Mouse (Mus musculus): ENCODE results near the gene Fam219a.
A peak's percentile ranks its signal among the peaks of the same experiment; 100 is the strongest.

Fam219a gene

GRCm38 (mm10) chr4:41553116-41553515, 16.2 kb downstream of the Fam219a start:
- DNase-seq (ENCODE audit: low spot score): no peak

GRCm38 (mm10) chr4:41552529-41552928, 16.8 kb downstream of the Fam219a start:
- peak; percentile 90 for DNase-seq (ENCODE audit: low spot score)

DNA sequence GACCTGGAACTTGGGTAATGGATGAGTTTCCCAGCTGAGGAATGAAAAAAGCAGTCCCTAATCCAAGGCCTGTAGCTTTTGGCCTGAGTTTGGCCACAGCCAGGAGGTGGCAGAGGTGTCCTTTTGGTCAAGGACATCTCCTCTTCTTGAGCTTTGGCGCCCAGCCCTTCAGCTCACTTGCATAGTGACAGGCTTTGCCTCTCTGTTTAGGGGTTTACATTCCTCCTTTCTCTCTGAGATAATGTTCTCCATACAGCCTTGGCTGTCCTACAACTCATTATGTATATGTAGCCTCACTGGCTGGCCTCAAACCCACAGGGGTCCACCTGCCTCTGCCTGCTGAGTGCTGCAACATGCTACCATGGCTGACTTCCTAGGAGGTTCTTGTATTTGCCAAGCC, 22.3 kb downstream of the Fam219a start:
- DNase-seq (ENCODE audit: low spot score): no peak

- peak; percentile 76 for DNase-seq (ENCODE audit: low spot score)
Measured at GRCm38 (mm10) chr4:41545985-41546384, 23.4 kb downstream of the Fam219a start.

DNA sequence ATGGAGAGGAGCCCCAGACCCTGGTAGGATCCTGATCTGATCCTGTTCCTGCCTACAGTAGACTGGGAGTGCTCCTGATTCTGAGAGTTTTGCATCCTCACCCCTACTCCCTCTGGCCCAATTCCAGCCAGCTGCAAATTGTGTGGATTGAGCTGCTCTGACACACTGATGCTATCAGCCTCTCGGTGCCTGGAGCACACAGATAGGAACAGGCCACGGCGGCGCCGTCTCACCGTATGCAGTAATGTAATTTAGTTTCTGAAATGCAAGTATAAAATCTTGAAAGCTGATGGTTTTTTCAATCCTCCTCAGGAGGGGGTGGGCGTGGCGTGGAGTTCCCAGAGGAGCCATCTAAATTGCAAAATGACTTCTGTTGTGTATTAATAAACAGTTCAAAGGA, 27.2 kb downstream of the Fam219a start:
- DNase-seq (ENCODE audit: low spot score): no peak

DNA sequence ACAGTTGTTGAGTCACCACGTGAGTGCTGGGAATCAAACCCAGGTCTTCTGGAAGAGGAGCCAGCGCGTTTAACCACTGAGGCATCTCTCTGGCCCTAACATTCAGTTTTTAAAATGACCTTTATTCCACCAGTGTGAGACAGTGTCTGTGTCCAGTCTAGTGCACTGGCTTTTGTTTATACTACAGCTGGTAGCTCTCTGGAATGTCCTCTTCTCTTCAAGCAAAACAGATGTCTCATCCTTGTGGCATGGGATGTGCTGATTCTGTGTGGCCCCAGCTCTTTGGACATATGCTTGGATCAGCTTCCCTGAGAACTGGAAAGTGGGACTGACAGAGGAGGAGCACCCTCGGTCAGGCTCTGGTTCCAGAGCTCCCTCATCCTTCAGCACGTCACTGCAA, 34.5 kb downstream of the Fam219a start:
- DNase-seq (ENCODE audit: low spot score): no peak

GRCm38 (mm10) chr4:41532420-41532819, 36.9 kb downstream of the Fam219a start:
- peak; percentile 73 for DNase-seq (ENCODE audit: low spot score)

GRCm38 (mm10) chr4:41527996-41528395, 41.3 kb downstream of the Fam219a start:
- peak; percentile 26 for DNase-seq (ENCODE audit: low spot score)

DNA sequence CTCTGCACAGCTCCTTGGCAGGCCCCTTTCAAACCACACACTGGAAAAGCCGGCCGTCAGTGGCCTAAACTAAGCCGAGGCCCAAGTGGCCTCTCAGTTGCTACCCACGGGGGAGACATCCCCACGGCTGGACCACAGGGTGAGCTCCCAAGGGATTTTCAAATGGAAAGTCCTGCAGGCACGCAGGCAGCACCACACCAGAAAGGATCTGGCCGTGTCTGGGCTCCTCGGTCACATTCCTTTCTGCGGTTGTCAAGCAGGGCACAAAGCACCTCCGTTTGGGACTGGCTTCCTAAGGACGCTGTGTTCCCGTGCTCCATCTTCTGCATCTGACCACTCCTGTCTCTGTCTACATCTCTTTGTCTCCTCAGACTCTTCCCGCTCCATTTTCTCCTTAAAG, 42.3 kb downstream of the Fam219a start:
- DNase-seq (ENCODE audit: low spot score): peak; percentile 49

GRCm38 (mm10) chr4:41526553-41526952, 42.8 kb downstream of the Fam219a start:
- DNase-seq (ENCODE audit: low spot score): peak; percentile 39

DNA sequence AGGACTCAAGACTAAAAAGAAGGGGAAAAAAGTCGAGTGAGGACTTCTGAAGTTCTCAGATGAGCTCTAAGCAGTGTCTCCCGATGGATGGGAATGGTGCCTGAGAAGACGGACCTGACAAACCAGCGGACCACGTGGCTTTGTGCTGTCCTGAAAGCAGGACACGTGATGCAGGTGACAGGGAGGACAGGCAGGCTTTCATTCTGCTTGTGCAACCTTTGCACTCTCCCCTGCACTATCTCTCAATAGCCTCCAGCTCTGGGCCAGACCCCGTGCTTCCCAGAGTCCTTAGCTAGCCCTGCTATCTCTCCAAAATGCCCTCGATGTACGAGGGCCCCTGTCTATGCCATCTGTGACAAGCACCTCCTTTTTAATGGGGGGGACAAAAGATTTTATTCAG, 44.5 kb downstream of the Fam219a start:
- no peak for DNase-seq (ENCODE audit: low spot score)

- no peak for DNase-seq (ENCODE audit: low spot score)
Measured at GRCm38 (mm10) chr4:41523839-41524238, 45.5 kb downstream of the Fam219a start.

- DNase-seq (ENCODE audit: low spot score): peak; percentile 71
Measured at GRCm38 (mm10) chr4:41522788-41523187, 46.5 kb downstream of the Fam219a start.

- no peak for DNase-seq (ENCODE audit: low spot score)
Measured at GRCm38 (mm10) chr4:41522136-41522535, 47.2 kb downstream of the Fam219a start.

DNA sequence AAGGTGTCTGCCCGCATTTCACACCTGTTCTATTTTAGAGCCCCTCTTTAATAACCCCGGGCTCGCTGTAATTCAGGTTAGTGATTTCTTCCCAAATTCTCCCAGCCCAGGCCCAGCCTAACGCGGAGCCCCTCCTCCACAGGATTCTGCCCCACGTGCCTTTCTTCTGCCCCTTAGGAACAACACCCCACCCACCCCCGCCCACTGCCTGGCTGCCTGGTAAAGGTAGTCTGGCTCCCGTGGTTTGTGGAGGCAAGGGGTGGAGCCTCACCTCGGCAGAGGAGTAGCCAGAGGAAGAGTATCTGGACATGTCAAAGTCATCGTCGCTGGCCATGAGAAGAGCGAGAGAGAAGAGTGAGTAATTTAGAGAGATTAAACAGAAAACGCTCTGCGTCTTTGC, 48.7 kb downstream of the Fam219a start:
- DNase-seq (ENCODE audit: low spot score): no peak

- DNase-seq (ENCODE audit: low spot score): no peak
Measured at GRCm38 (mm10) chr4:41519195-41519594, 50.1 kb downstream of the Fam219a start.

- no peak for DNase-seq (ENCODE audit: low spot score)
Measured at GRCm38 (mm10) chr4:41518349-41518748, 51.0 kb downstream of the Fam219a start.

DNA sequence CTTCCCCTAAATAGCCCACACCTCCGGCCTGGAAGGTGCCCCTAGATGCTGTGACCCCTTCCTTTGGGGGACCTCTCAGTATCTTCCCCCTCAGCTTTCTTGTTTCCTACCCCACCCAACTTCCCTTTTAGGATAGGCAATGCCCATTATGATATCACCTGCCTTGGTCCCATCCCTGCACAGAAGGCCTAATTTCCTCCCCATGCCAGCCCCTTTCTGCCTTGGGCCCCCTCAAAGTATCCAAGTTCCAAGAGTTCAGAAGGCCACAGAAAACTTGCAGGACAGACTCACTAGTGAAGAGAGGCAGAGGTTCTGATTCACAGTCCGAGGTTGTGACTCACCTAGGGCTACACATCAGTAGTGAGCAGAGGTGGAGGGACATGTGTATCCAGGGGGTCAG, 52.1 kb downstream of the Fam219a start, which contains the start of gene 1110017D15Rik:
TSS of gene 1110017D15Rik (minus strand) at position 101 of the 400 bp plus-strand sequence.
- DNase-seq (ENCODE audit: low spot score): no peak

GRCm38 (mm10) chr4:41513714-41514113, 55.6 kb downstream of the Fam219a start:
- DNase-seq (ENCODE audit: low spot score): peak; percentile 71

DNA sequence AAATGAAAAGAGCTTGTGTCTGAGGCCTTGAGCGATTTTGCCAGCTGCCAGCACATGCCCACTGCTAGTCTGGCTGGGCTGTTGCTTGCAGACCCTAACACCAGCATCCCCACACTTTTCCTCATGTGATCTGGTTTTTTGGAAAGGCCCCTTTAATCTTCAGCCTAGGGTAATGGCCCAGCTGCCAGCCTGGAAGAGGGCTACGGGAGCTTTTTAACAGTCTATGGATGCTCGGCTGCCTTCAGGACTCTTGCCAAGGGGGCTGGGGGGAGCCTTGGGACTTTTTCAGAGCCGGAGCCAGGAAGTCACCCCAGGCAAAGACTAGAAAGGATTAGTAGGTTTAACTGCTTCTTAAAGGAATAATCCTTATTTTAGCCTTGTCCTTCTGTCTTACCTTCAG, 56.0 kb downstream of the Fam219a start:
- DNase-seq (ENCODE audit: low spot score): no peak

GRCm38 (mm10) chr4:41507998-41508397, 61.3 kb downstream of the Fam219a start:
- DNase-seq (ENCODE audit: low spot score): no peak

- DNase-seq (ENCODE audit: low spot score): peak; percentile 64
Measured at GRCm38 (mm10) chr4:41507326-41507924, 61.9 kb downstream of the Fam219a start.

- peak; percentile 93 for DNase-seq (ENCODE audit: low spot score)
Measured at GRCm38 (mm10) chr4:41506906-41507305, 62.4 kb downstream of the Fam219a start.

GRCm38 (mm10) chr4:41506156-41506555, 63.2 kb downstream of the Fam219a start:
- peak; percentile 73 for DNase-seq (ENCODE audit: low spot score)
